Mouse (Mus musculus) heart, adult 2 months (tissue): ENCODE measurements around the gene Gan.

ENCODE experiments used
- CTCF ChIP-seq: fragments of 200-600 bp; IDR thresholded peaks from 2 replicates; pipeline ENCODE4 v1.8.1; 2022; ENCODE audit warnings: antibody characterized with exemption, mild to moderate bottlenecking, moderate library complexity
- POLR2A ChIP-seq: fragments of 200-500 bp; IDR thresholded peaks from 2 replicates; pipeline ENCODE4 v1.6.1; 2011; ENCODE audit warnings: mild to moderate bottlenecking, low read depth, low read length, control low read depth; ENCODE audit not compliant: insufficient read depth

- TF ChIP-seq CTCF = no peak
- no peak for TF ChIP-seq POLR2A
These were observed 24.2 kb upstream of the Gan start for GRCm38 (mm10) chr8:117133702-117134101.
